Mouse (Mus musculus): ENCODE results near the gene Dimt1. TPM values are rescaled to one million over a fixed set of nuclear protein-coding genes. Genes with fewer than 3 reads are reported as not detected.

Dimt1 gene
- polyA plus RNA-seq (2015; fragmentation: Nextera tagmentation; extraction: Ambion mirVana) = 22.2 and 26.7 TPM in 2 replicates

GRCm38 (mm10) chr13:106946594-106947540 is at the start of gene Dimt1:
Dimt1 (plus strand) TSS chr13:106947127.

GRCm38 (mm10) chr13:106936256-106937137 is 10.4 kb upstream of the Dimt1 start, which contains the start of gene Ipo11:
Ipo11 (minus strand) TSS chr13:106936958.

Other genes starting within 250 kb of the Dimt1 start
- 27.9 and 45.2 TPM in 2 replicates for gene Ipo11, start 10.2 kb upstream of the Dimt1 start, polyA plus RNA-seq (2015; fragmentation: Nextera tagmentation; extraction: Ambion mirVana)
- gene Kif2a, start 75.0 kb downstream of the Dimt1 start, polyA plus RNA-seq (2015; fragmentation: Nextera tagmentation; extraction: Ambion mirVana) = 23.8 and 25.6 TPM in 2 replicates

Measured in adrenal gland, postnatal 0 days (tissue).